ENCODE assay signal across 9 mouse cellular contexts in the genomic region with DNA sequence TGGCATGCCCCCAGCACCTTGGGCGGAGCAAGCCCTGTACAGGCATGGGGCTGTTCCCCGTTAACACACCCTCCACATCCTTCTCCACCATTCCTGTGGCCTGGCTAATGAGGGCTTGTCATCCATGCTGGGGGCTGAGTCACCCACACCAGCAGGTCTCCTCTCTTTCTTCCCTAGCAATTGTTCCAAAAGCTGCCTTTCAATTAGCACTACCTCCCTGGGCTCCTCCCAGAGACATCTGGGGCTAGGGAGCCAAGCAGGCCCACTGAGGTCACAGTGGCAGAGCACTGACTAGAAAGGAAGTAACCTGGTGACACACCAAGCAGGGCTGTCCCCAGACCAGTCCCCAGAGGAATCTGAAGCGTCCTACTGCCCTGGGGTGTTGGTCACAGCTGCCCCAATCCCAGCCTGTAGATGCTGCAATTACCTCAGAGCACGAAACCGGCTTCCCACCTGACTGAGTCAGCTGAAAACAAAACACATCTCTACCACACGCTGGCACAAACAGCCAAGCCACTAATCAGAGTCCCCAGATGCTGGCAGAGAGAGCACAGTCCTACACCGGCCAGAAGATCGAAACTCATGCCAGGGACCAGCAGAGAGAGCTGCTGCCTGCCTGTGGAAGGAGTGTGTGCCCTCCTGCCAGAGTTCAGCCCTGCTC. TPM values are rescaled to one million over a fixed set of nuclear protein-coding genes. Genes with fewer than 3 reads are reported as not detected.
A peak's percentile ranks its signal among the peaks of the same experiment; 100 is the strongest.
DNase-seq lines count a peak whose midpoint lies in the region; ATAC-seq lines count a peak whose summit lies in the region.
"Had no signal": no experiment of that assay in that cellular context is flagged by ENCODE, and none has a peak within 500 bp of the region (broad histone marks: within the 10 kb centered on the region; RNA-seq: fewer than 3 reads in every experiment).

A gene (plus strand): TSS at position 519 of the 661 bp plus-strand sequence.

- peak within 1 kb of the TSS; percentile 71 for H3K9ac ChIP-seq in heart, embryonic 13.5 days
- 0 out of 2 replicates have a peak within 1 kb of the TSS, but pooled peaks have one; percentile 17 for H3K9ac ChIP-seq in forebrain, embryonic 12.5 days

- H3K27me3 ChIP-seq in heart, embryonic 13.5 days (replicated peaks) = peaks cover 12% of the 10 kb centered on the region; the same call in 1 of the 2 replicates
- peaks cover 11% of the 10 kb centered on the region; the same call in 1 of the 2 replicates for H3K27me3 ChIP-seq in forebrain, embryonic 12.5 days

- no peak for DNase-seq in heart, postnatal 4 days
- peak; percentile 52 to 57 for DNase-seq in B cell, adult 2 months
- DNase-seq in thymus, postnatal 10 days (ENCODE audit: low spot score in 2 of 2) = no peak
- no peak for DNase-seq in cerebellum, adult 9-10 months
- DNase-seq in T-cell, adult 2 months (ENCODE audit: low spot score) = no peak

- no peak within 1 kb of the TSS for H3K4me3 ChIP-seq in heart, embryonic 13.5 days
- H3K4me3 ChIP-seq in forebrain, embryonic 12.5 days (replicated peaks) = no peak within 1 kb of the TSS

- WGBS in heart, embryonic 13.5 days = 57% methylated on average over 8 of the region's 8 CpGs
- 28% methylated on average over 8 of the region's 8 CpGs for WGBS in forebrain, embryonic 12.5 days

- peaks cover 28% of the 10 kb centered on the region for H3K36me3 ChIP-seq in heart, embryonic 13.5 days
- peaks cover 19% of the 10 kb centered on the region; the same call in 1 of the 2 replicates for H3K36me3 ChIP-seq in forebrain, embryonic 12.5 days (replicated peaks)

- ATAC-seq in heart, embryonic 13.5 days (ENCODE audit: extremely low read depth, insufficient number of reproducible peaks, low FRiP score, low TSS enrichment) = no peak
- no peak; the same call in 1 of the 2 replicates for ATAC-seq in forebrain, embryonic 12.5 days (ENCODE audit: low FRiP score)
- peak; percentile 71 for ATAC-seq in megakaryocyte-erythroid progenitor cell, adult 5-6 weeks (replicated peaks; ENCODE audit: low FRiP score, low TSS enrichment, poor library complexity, severe bottlenecking)

- no peaks in the 10 kb centered on the region for H3K9me3 ChIP-seq in heart, embryonic 13.5 days
- H3K9me3 ChIP-seq in forebrain, embryonic 12.5 days = no peaks in the 10 kb centered on the region

- peak within 1 kb of the TSS; percentile 56 for H3K4me2 ChIP-seq in heart, embryonic 13.5 days
- 0 out of 2 replicates have a peak within 1 kb of the TSS, but pooled peaks have one; percentile 1 for H3K4me2 ChIP-seq in forebrain, embryonic 12.5 days

- peak within 1 kb of the TSS; percentile 41; the same call in 1 of the 2 replicates for H3K27ac ChIP-seq in heart, embryonic 13.5 days (replicated peaks)
- 0 out of 2 replicates have a peak within 1 kb of the TSS, but pooled peaks have one; percentile 47 for H3K27ac ChIP-seq in forebrain, embryonic 12.5 days

- peaks cover 34% of the 10 kb centered on the region for H3K4me1 ChIP-seq in heart, embryonic 13.5 days
- peaks cover 31% of the 10 kb centered on the region for H3K4me1 ChIP-seq in forebrain, embryonic 12.5 days

RNA-seq across cellular contexts. Expression of the gene that starts here (rescaled TPM):
- 0.37 and 0.44 TPM in 2 replicates for polyA plus RNA-seq in heart, embryonic 13.5 days (2015; fragmentation: Nextera tagmentation; extraction: Ambion mirVana)
- not detected for total RNA-seq in heart, postnatal 4 days (2021)
- 1.0 and 1.5 TPM in 2 replicates for polyA plus RNA-seq in forebrain, embryonic 12.5 days (2016; fragmentation: Nextera tagmentation; extraction: Ambion mirVana)
- total RNA-seq in megakaryocyte-erythroid progenitor cell, adult 5-6 weeks (2014; fragmentation: Nextera tagmentation) = not detected in 2 replicates
- not detected in 2 replicates for total RNA-seq in megakaryocyte-erythroid progenitor cell, adult 5-6 weeks (2017)
- polyA plus RNA-seq: cortical plate, adult 2 months had no signal

Comparison
In these comparisons a context has a peak if more than half of its experiments do, and no peak if none do; other contexts are left out.
1. Peak in ATAC-seq in megakaryocyte-erythroid progenitor cell, adult 5-6 weeks; RNA of the gene not detected or under 1 TPM.
2. DNase-seq: peak in B cell, adult 2 months (2 of 2); none in heart, postnatal 4 days (single experiment), thymus, postnatal 10 days (0 of 2), cerebellum, adult 9-10 months (single experiment) and T-cell, adult 2 months (single experiment).